Mouse (Mus musculus) adrenal gland, postnatal 25 days (tissue): Measurements from ENCODE around the gene Yju2. TPM values are rescaled to one million over a fixed set of nuclear protein-coding genes. Genes with fewer than 3 reads are reported as not detected.

ENCODE experiments used
- DNase-seq: peaks from one replicate; pipeline ENCODE4 v3.0.0; 2021; ENCODE audit warnings: mixed read lengths
- total RNA-seq: library from RNA; stranded (reverse); gene quantifications from 2 replicates; pipeline ENCODE4 v1.2.3, GENCODE M21; 2021

Yju2 gene
- total RNA-seq, 1 experiment from 2014 or later: 21.2 TPM

DNA sequence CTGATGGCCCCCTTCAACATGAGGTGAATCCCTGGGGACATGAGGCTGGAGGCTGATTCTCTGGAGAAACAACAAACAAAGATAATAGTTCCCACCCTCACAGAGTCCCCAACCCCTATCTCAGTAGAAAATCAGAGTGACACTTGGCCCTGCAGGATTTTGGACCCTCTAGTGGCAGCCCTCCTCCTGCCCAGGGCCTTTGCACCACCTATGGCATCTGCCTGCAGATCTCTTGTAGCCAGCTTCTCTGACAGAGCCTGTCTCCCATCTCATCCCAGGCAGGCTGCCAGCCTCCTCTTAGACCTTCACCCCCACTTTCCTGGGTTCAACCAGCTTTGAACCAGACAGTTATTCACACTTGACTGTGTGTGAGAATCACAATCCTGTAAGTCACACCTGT, 1.9 kb downstream of the Yju2 start:
- DNase-seq: no peak

GRCm38 (mm10) chr17:55961631-55962030, 2.7 kb downstream of the Yju2 start:
- DNase-seq: no peak

DNA sequence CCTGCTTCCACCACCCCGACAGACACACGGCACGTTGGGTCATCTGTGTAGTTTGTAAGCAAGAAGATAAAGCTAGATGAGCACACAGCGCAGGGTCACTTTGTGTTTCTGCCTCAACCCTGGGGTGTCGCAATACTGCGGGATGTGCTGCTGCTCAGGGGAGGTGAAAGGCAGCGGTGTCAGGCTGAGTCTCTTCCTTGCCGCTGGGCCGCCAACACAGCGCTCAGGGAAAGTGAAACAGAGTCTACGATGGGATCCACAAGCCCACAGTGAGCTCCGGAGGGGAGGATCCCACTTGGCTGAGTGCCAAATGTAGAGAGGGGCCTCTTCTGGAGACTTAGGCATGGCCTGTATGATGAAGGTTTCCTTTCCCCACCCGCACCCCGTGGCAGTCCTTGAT, 4.3 kb downstream of the Yju2 start:
- no peak for DNase-seq

DNA sequence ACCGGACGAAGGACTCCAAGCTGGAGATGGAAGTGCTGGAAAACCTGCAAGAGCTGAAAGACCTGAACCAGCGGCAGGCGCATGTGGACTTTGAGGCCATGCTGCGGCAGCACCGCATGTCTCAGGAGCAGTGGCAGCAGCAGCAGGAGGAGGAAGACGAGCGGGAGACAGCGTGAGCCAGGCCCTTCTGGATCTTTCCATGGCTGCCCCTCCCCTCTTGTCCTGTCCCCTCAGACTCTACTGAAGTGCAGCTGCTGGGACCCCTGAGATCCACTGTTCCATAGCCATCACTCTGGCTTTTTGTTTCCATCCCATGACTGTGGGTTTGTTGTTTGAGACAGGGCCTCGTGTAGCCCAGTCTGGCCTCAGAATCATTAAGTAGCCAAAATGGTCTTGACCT, 5.6 kb downstream of the Yju2 start:
- DNase-seq: no peak

- no peak for DNase-seq
Measured at GRCm38 (mm10) chr17:55964996-55965395, 6.1 kb downstream of the Yju2 start.

GRCm38 (mm10) chr17:55967186-55967585, 8.3 kb downstream of the Yju2 start:
- DNase-seq: no peak

GRCm38 (mm10) chr17:55968210-55968609, 9.3 kb downstream of the Yju2 start:
- DNase-seq: no peak

- no peak for DNase-seq
Measured at GRCm38 (mm10) chr17:55969560-55969959, 10.7 kb downstream of the Yju2 start.

DNA sequence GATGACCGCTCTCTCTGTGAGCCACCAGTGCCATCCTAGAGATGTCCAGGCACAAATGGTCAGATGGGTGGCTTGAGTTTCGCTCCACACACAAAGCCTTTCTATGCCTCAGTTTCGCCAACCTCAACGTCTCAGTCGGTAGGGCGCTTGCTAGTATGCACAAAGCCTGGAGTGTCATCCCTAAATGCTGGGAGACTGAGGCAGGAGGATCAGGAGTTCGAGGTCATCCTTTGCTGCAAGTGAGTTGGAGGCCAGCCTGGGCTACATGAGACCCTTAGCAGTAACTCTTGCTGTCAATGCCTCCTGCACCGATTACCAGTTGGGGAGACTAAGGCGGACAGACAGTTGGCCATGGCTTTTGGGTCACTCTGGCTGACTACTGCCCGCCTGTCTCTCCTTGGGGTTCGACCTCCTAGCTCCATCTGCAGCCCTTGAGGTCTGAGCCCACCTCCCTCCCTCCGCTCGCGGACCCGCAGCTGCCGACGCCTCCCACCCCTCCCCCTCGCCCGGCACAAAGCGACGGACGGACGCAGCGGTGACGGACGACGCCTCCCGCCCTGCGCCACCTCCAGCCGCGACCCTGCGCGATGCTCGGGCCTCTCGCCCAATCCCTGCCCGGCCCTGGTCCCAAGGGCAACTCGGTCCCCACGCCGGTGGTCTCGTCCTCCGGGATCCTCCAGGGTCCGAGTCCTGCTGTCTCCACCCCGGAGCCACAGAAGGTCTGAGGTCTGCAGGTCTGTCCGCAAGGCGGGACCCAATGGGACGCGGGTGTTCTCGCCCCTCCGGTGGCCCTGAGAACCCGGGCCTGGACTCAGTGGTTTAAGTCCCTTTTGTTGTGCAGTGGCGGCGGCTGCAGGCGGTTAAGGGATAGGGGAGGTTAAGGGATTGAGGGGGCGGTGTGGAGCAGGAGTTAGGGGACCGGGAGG, 11.3 kb downstream of the Yju2 start, which contains the start of gene Shd:
Shd (plus strand) TSS at position 502 of the 926 bp plus-strand sequence.
- DNase-seq: peak; percentile 37

DNA sequence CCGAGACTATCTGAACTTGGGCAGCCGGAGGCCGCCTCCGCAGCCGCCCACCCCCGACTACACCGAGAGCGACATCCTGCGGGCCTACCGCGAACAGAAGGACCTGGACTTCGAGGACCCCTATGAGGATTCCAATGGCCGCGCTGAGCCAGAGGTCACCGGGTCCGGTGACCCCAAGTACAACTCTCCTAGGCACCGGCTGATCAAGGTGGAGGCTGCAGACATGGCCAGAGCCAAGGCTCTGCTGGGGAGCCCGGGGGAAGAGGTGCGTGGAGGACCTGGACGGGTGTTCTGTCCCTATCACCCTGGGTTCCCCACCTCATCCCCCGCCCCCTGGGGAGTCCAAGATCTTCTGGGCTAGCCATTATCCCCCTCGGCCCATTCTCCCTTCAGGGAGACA, 12.6 kb downstream of the Yju2 start:
- no peak for DNase-seq

GRCm38 (mm10) chr17:55976255-55976862, 17.5 kb downstream of the Yju2 start:
- DNase-seq: peak; percentile 84

DNA sequence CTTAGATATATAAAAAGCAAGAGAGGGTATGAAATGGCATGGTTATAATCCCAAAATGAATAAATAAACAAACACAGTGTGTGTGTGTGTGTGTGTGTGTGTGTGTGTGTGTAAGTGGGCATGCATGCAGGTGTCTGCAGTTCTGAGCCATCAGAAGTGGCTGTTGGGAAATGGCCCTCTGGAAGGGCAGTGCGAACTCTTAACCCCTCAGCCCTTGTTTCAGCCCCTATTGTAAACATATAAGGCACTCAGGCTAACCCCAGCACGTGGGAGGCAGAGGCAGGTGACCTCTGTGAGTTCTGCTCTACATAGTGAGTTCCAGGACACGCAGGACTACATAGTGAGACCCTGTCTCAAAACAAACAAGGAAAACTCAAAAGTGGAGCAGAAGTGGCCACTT, 18.4 kb downstream of the Yju2 start:
- DNase-seq: no peak

- DNase-seq: peak; percentile 52
Measured at GRCm38 (mm10) chr17:55986030-55986961, 27.4 kb downstream of the Yju2 start, which contains the start of gene Fsd1. Gene Fsd1, plus strand, starts transcription at chr17:55986509.

- DNase-seq: no peak
Measured at GRCm38 (mm10) chr17:55990278-55990898, 31.5 kb downstream of the Yju2 start.

DNA sequence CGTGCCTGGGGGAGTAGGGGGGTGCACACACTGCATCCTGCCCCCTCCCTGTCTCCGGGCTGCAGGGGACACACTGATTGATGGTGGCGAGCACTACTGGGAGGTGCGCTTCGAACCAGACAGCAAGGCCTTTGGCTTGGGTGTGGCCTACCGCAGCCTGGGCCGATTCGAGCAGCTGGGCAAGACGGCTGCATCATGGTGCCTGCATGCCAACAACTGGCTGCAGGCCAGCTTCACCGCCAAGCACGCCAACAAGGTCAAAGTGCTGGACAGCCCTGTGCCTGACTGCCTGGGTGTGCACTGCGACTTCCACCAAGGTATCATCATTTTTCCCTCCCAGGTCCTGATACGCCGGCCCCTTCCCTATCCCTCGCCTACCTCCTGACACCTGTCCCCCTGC, 37.1 kb downstream of the Yju2 start:
- DNase-seq: peak; percentile 80

GRCm38 (mm10) chr17:55999794-56000499, 41.0 kb downstream of the Yju2 start:
- no peak for DNase-seq

GRCm38 (mm10) chr17:56003000-56003399, 44.1 kb downstream of the Yju2 start:
- DNase-seq: no peak

DNA sequence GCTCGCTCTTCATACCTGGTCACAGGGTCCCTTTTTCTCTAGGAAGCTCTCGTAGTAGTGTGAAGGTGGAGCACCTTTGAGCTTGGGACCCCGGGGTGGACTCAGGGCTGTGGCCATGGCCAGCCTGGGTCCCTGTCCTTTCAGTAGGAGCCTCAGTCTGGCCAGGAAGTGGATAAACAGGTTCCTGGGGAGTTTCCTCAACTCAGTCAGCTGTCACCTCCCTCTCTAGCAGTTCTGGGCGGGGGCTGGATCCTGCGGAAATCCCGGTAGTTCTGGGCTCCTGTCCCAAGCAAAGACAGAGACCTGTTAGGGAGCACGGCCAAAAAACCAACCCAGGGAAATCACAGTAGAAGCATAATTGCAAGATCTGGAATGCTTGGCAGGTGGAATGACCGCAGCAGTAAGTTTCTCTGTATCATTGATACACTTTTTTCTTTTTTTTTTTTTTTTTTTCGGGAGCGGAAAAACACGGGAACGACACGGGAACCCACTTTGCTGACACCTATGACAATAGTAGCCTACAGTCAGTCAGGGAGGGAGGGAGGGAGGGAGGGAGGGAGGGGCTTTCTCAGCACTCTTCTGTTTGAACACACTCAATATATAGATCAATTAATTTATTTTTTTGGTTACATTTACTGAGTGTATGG, 46.6 kb downstream of the Yju2 start, which contains the start of the genes Stap2 and Mpnd:
Stap2 (minus strand) TSS at position 170 of the 647 bp plus-strand sequence.
Mpnd (plus strand) TSS at position 297 of the 647 bp plus-strand sequence.
- no peak for DNase-seq

GRCm38 (mm10) chr17:56006956-56007355, 48.1 kb downstream of the Yju2 start:
- no peak for DNase-seq
